Mouse (Mus musculus): ENCODE results near the gene Pdzph1. TPM values are rescaled to one million over a fixed set of nuclear protein-coding genes. Genes with fewer than 3 reads are reported as not detected.
A peak's percentile ranks its signal among the peaks of the same experiment; 100 is the strongest.

Gene Pdzph1
- total RNA-seq, 1 experiment = 0.13 TPM

GRCm38 (mm10) chr17:58943015-58943822 lies 48.0 kb downstream of the Pdzph1 start:
- no peak overlapping the region for H3K9ac ChIP-seq (ENCODE audit: insufficient read depth, low read depth, low read length, poor library complexity, severe bottlenecking)
- in situ Hi-C loops (cut with MboI; ENCODE audit: low sequenced_read_pairs in 2 of 2, unreplicated experiment in 2 of 2) = no loop called here
- no peak for DNase-seq (ENCODE audit: low read depth, low spot score)

GRCm38 (mm10) chr17:58938598-58938997 lies 52.6 kb downstream of the Pdzph1 start:
- Histone ChIP-seq H3K27ac (ENCODE audit: insufficient read depth, low read depth, low read length, poor library complexity, severe bottlenecking) (no peak overlapping the region), H3K9ac (ENCODE audit: insufficient read depth, low read depth, low read length, poor library complexity, severe bottlenecking) (no peak overlapping the region), H3K4me3 (ENCODE audit: insufficient read depth in 1 of 2, low read depth in 1 of 2, low read length in 2 of 2, poor library complexity in 1 of 2, severe bottlenecking in 1 of 2) (no peak overlapping the region), H3K9me3 (ENCODE audit: control insufficient read depth, insufficient read depth, low read depth, low read length) (no peaks in the 10 kb centered on the region), H3K4me1 (ENCODE audit: control insufficient read depth in 2 of 2, insufficient read depth in 2 of 2, low read length in 2 of 2, poor library complexity in 1 of 2) (no peaks in the 10 kb centered on the region), H3K36me3 (ENCODE audit: control insufficient read depth, insufficient read depth, low read length, poor library complexity, severe bottlenecking) (no peaks in the 10 kb centered on the region)
- in situ Hi-C loops (cut with MboI; ENCODE audit: low sequenced_read_pairs in 2 of 2, unreplicated experiment in 2 of 2) = no loop called here
- TF ChIP-seq CHD2 (IDR thresholded peaks at IDR 0.05; ENCODE audit: low read depth, low read length) (no peak), ZNF384 (IDR thresholded peaks at IDR 0.05; ENCODE audit: low read depth, low read length) (no peak), ZC3H11A (IDR thresholded peaks at IDR 0.05; ENCODE audit: borderline replicate concordance, low read depth, low read length) (no peak), HCFC1 (IDR thresholded peaks at IDR 0.05; ENCODE audit: borderline replicate concordance, insufficient read depth, low read length) (no peak), MAFK (IDR thresholded peaks at IDR 0.05; ENCODE audit: insufficient read depth, low read depth, low read length) (no peak)
- DNase-seq (ENCODE audit: low read depth, low spot score) = no peak

More at GRCm38 (mm10) chr17:58943015-58943822, 48.0 kb downstream of the Pdzph1 start:
- no peaks in the 10 kb centered on the region for H3K36me3 ChIP-seq (ENCODE audit: control insufficient read depth, insufficient read depth, low read length, poor library complexity, severe bottlenecking)
- no peak overlapping the region for H3K27ac ChIP-seq (ENCODE audit: insufficient read depth, low read depth, low read length, poor library complexity, severe bottlenecking)
- TF ChIP-seq ZC3H11A (IDR thresholded peaks at IDR 0.05; ENCODE audit: borderline replicate concordance, low read depth, low read length) (no peak), MAFK (IDR thresholded peaks at IDR 0.05; ENCODE audit: insufficient read depth, low read depth, low read length) (no peak), HCFC1 (IDR thresholded peaks at IDR 0.05; ENCODE audit: borderline replicate concordance, insufficient read depth, low read length) (no peak), CHD2 (IDR thresholded peaks at IDR 0.05; ENCODE audit: low read depth, low read length) (no peak), ZNF384 (IDR thresholded peaks at IDR 0.05; ENCODE audit: low read depth, low read length) (no peak)
- no peaks in the 10 kb centered on the region for H3K4me1 ChIP-seq (ENCODE audit: control insufficient read depth in 2 of 2, insufficient read depth in 2 of 2, low read length in 2 of 2, poor library complexity in 1 of 2)
- H3K4me3 ChIP-seq (ENCODE audit: insufficient read depth in 1 of 2, low read depth in 1 of 2, low read length in 2 of 2, poor library complexity in 1 of 2, severe bottlenecking in 1 of 2) = no peak overlapping the region
- H3K9me3 ChIP-seq (ENCODE audit: control insufficient read depth, insufficient read depth, low read depth, low read length) = no peaks in the 10 kb centered on the region

- no peaks in the 10 kb centered on the region for H3K4me1 ChIP-seq (ENCODE audit: control insufficient read depth in 2 of 2, insufficient read depth in 2 of 2, low read length in 2 of 2, poor library complexity in 1 of 2)
- H3K27ac ChIP-seq (ENCODE audit: insufficient read depth, low read depth, low read length, poor library complexity, severe bottlenecking) = no peak overlapping the region
- TF ChIP-seq HCFC1 (IDR thresholded peaks at IDR 0.05; ENCODE audit: borderline replicate concordance, insufficient read depth, low read length) (no peak), ZC3H11A (IDR thresholded peaks at IDR 0.05; ENCODE audit: borderline replicate concordance, low read depth, low read length) (no peak), CHD2 (IDR thresholded peaks at IDR 0.05; ENCODE audit: low read depth, low read length) (no peak), MAFK (IDR thresholded peaks at IDR 0.05; ENCODE audit: insufficient read depth, low read depth, low read length) (no peak), ZNF384 (IDR thresholded peaks at IDR 0.05; ENCODE audit: low read depth, low read length) (no peak)
- H3K9me3 ChIP-seq (ENCODE audit: control insufficient read depth, insufficient read depth, low read depth, low read length) = no peaks in the 10 kb centered on the region
- H3K4me3 ChIP-seq (ENCODE audit: insufficient read depth in 1 of 2, low read depth in 1 of 2, low read length in 2 of 2, poor library complexity in 1 of 2, severe bottlenecking in 1 of 2) = no peak overlapping the region
- no peak for DNase-seq (ENCODE audit: low read depth, low spot score)
- in situ Hi-C loops (cut with MboI; ENCODE audit: low sequenced_read_pairs in 2 of 2, unreplicated experiment in 2 of 2) = no loop called here
- H3K9ac ChIP-seq (ENCODE audit: insufficient read depth, low read depth, low read length, poor library complexity, severe bottlenecking) = no peak overlapping the region
- H3K36me3 ChIP-seq (ENCODE audit: control insufficient read depth, insufficient read depth, low read length, poor library complexity, severe bottlenecking) = no peaks in the 10 kb centered on the region
Observed at GRCm38 (mm10) chr17:58937533-58937932, 53.6 kb downstream of the Pdzph1 start.

GRCm38 (mm10) chr17:58932983-58933280 lies 58.2 kb downstream of the Pdzph1 start:
- Histone ChIP-seq H3K27ac (ENCODE audit: insufficient read depth, low read depth, low read length, poor library complexity, severe bottlenecking) (peak overlapping the region; percentile 38; the same call in 1 of the 2 replicates), H3K9me3 (ENCODE audit: control insufficient read depth, insufficient read depth, low read depth, low read length) (no peaks in the 10 kb centered on the region), H3K36me3 (ENCODE audit: control insufficient read depth, insufficient read depth, low read length, poor library complexity, severe bottlenecking) (no peaks in the 10 kb centered on the region), H3K9ac (ENCODE audit: insufficient read depth, low read depth, low read length, poor library complexity, severe bottlenecking) (no peak overlapping the region), H3K4me3 (ENCODE audit: insufficient read depth in 1 of 2, low read depth in 1 of 2, low read length in 2 of 2, poor library complexity in 1 of 2, severe bottlenecking in 1 of 2) (no peak overlapping the region), H3K4me1 (ENCODE audit: control insufficient read depth in 2 of 2, insufficient read depth in 2 of 2, low read length in 2 of 2, poor library complexity in 1 of 2) (peaks cover 0 to 3% of the 10 kb centered on the region in 2 experiments; a peak in 1 of 4 replicates)
- in situ Hi-C loops (cut with MboI; ENCODE audit: low sequenced_read_pairs in 2 of 2, unreplicated experiment in 2 of 2) = no loop called here
- no peak for TF ChIP-seq ZNF384 (IDR thresholded peaks at IDR 0.05; ENCODE audit: low read depth, low read length)
- TF ChIP-seq HCFC1 (IDR thresholded peaks at IDR 0.05; ENCODE audit: borderline replicate concordance, insufficient read depth, low read length) = no peak
- no peak for DNase-seq (ENCODE audit: low read depth, low spot score)
